Mouse (Mus musculus): Measurements from ENCODE around the gene 2010109A12Rik.

2010109A12Rik gene

DNA sequence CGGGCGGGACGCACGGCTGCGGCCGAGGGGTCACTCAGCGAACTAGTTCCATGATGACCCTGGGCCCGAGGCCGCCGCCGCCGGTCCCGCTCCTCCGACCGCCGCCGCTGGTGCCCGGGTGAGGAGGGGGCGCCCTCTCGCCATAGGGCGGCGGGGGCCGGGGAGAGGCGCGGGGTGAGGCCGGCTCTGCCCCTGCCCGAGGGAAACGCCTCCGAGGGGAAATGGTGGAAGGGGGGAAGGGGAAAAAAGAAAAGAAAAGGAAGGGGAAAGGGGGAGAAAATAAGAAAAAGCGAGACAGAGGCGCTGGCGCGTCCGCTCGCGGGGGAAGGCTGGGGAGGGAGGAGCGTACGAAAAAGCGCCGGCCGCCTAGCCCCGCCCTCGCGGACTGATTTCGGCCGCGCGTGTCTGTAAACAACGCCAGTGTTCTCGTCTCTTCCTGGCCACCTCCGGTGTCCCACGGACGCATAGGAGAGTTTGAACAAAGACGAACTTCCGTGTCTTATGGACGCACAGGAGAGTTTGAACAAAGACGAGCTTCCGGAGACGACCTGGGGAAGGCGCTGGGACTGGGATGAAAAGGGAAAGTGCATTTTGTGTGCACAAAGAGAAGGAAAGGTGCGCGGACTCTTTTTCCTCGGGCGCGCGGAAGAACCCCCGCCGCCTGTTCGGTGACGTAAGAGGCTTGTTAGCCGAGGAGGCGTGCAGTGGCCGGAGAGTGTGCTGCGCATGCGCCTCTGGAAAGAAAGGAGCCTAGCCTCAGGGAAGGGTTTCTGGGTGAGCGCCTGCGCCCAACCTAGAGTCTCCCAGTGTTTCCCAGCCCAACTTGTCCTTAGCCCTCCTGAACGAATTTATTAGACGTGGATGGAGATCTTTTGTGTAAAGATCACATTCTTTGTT is at the start of gene 2010109A12Rik, which contains the start of gene Ccni:
Gene 2010109A12Rik, plus strand, starts transcription at position 410 of the 897 bp plus-strand sequence.
Gene Ccni, minus strand, starts transcription at position 387 of the 897 bp plus-strand sequence.
- peak; percentile 98 for DNase-seq (ENCODE audit: low read depth, low spot score)

DNA sequence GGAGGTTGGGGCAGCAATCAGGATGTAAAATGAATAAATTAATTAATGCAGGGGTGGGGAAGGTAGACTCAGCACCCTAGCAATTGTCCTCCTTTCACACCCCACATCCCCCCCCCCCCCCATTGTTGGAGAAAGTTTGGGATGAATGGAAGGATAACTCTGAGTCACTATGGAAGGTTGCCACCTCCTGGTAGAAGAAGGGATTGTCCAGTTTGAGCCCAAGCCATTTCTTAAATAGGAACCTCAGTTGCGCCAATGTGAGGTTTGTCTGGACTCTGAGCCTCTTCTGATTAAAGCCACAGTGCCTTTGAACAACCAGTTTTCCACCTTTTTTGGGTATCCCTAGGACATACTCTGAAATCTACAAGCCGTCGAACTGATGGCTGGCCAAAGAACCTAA is 42.8 kb upstream of the 2010109A12Rik start:
- DNase-seq (ENCODE audit: low read depth, low spot score) = peak; percentile 53

DNA sequence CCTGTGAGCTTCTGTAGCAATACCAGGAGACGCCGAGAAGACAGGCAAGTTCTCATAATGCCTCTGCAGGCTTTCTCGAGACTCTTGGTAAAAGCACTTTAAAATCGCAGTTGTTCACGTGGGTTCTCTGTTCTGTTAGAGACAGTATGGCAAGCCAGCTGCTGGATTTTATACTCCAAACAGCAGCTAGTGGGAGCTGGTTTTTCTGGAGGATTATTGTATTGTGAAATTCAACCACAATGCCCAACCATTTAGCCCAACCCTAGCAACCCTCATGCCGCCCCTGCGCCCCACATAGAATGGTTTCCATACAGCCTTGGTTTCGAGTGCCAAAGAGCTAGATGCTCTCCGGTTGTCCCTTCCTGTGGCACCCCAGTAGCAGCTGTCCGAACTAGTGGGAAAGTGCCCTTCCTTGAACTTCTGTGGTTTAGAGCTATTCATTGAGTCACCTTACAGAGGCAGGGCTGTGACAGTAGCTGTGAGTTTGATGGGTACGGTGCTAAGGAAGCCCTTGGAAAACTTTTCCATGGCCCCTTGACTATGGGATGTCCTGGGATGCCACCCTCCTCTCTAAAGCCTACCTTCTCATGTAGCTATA is 38.3 kb upstream of the 2010109A12Rik start:
- peak; percentile 61 for DNase-seq (ENCODE audit: low read depth, low spot score)

DNA sequence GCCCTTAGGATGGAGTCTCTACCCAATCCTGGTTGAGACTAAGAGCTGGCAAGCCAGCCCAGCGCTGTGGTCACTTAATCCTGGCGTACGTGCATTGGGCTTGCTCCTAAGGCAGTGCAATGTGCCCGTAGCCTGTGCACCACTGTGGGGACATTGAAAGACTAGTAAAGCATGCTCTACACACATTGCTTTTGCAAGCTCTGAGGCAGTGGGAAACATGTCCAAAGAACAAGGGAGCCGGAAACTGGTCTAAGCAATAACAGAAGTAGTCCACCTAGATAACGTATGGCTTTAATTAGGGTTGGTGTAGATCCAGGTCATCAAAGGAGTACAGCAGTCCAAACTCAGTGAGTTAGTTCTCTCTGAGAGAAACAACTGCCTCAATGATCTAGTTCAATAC is 37.7 kb upstream of the 2010109A12Rik start:
- no peak for DNase-seq (ENCODE audit: low read depth, low spot score)

DNA sequence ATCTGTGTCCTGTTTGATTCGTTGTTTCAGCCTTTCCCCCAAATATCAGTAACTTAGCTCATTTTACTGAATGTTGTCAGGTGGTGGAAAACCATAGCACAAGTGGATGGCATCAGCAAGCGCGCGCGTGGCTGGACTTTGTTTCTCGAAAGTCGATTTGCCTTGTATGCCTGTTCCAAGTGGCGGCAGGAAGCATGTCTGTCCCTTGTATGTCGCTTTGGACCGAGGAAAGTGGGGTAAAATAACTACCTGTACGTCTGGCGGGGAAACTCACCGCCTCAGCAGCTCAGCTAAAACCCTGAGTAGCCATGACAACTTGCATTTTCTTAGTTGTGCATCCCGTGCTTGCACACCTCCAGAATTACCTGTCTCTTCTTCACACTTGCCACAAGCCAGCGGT is 34.9 kb upstream of the 2010109A12Rik start:
- DNase-seq (ENCODE audit: low read depth, low spot score) = no peak

DNA sequence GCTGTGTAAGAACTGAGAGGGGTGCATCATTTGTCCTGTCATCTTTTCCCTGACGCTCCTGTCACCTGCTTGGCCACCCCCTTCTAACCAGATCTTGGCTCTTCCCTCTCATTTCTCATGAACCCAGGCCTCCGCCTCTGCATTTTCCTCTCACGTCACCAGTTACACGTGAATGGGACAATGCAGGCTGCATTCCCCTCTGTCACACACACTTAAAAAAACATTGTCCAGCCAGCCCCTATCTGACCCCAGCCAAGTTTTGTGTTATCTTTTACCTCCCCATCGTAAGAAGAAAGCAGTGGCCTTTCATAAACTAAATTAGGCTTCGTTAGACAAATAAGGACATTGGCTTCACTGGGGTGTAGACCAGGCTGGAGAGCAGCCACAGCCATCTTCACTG is 33.8 kb upstream of the 2010109A12Rik start:
- DNase-seq (ENCODE audit: low read depth, low spot score) = no peak

DNA sequence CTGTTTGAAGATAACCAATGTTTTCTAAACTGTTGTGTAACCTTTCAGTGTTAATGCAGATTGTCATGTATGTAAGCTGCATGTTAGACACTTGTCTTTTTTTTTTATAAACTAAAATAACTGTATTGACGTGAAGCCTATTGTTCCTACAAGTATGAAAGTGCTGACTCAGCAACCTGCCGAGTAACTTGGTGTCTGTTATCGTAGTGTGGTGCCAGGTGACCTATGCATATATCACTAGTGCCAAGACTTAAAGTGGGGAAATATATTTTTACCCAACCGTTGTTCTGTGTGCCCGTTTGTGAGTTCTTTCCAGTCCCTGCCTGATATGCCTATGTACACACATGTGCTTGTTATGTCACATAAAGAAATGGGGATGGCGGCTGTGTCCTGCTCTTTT is 31.6 kb upstream of the 2010109A12Rik start:
- DNase-seq (ENCODE audit: low read depth, low spot score) = no peak

DNA sequence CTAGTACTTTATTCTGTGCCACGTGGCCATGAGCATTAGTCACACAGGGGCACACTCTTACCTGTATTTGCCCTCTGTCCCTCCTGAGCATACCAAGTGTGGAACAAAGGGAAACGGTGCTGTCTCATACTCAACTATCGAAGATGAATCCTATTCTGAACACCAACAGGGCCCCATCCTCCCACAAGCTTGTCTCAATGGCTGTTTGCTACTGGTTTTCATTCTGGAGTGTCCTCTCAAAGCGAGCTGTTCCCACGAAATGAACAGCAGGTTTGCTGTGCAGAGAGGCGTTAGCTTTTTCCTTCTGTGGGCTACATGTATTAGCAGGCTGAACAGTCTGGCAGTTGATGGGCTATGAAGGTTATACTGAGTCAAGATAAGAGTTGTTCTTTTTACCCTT is 27.7 kb upstream of the 2010109A12Rik start:
- DNase-seq (ENCODE audit: low read depth, low spot score) = no peak

DNA sequence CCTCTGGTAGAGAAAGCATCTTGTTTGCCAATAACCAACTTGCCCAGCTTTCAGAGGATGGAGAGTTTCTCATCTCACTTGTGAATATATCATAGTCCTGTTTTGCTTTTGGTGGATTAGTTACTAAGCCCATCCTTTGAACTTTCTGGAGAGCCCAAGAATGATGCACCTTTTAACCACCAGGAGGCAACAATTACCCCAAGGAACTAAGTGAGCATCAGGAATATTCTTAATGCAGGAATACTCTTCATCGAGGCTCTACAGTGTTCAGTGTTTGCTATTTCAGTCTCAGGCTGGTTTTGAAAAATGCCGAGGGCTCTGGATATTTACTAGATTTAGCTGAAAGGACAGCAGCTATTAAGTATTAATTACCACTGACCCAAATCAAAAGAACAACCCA is 26.1 kb upstream of the 2010109A12Rik start:
- peak; percentile 49 for DNase-seq (ENCODE audit: low read depth, low spot score)

DNA sequence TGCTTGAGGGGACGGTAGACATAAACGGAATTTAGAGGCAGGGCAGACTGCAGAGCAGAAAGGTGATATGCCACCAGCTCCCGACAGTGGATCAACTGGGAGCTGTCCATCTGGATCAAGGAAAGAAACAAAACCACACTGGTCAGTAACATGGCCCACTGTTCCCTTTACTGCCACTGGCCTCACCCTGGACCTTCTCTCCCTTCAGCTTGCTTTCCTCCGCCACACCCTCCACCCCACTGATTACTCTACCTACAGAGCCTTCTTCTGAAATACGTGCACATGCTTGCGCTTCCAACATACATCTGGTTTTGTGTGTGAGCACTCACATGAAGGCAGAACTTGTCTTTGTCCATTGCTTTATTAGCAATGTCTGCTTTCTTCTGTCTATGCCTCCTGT is 23.0 kb upstream of the 2010109A12Rik start:
- DNase-seq (ENCODE audit: low read depth, low spot score) = no peak

DNA sequence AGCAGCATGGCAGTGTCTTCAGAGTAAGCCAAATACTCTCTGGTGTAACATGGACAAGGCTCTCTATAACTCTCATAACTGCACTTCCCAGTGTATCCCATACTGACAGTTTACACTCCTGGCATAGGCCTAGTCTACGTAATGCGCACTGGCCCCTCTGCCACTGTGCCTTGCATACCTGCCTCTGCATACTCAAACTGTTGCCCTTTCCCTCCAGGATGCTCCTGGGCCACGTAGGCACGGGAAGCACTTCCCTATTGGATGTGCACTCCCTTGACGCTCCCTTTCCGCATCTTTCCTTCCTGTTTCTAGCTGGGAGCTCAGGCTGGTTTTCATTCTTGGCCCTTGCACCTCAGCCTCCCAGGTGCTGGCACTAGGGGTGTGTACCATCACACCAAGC is 21.8 kb upstream of the 2010109A12Rik start:
- DNase-seq (ENCODE audit: low read depth, low spot score) = no peak

DNA sequence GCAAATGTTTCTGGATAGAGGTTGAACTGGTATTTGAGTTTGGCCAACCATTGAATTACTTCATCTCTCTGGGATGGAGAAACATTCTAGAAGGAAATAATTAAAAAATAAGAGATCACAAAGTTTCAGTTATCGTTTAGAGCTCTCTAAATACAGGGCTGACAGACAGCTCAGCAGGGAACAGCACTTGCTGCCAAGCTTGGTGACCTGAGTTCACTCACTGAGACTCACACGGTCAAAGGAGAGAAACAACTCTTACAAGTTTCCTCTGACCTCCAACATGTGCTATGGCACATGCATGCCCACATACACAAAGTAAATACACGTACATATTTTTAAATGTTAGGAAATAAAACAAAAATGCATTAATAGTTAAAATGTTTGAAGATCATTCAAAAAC is 16.7 kb upstream of the 2010109A12Rik start:
- no peak for DNase-seq (ENCODE audit: low read depth, low spot score)

DNA sequence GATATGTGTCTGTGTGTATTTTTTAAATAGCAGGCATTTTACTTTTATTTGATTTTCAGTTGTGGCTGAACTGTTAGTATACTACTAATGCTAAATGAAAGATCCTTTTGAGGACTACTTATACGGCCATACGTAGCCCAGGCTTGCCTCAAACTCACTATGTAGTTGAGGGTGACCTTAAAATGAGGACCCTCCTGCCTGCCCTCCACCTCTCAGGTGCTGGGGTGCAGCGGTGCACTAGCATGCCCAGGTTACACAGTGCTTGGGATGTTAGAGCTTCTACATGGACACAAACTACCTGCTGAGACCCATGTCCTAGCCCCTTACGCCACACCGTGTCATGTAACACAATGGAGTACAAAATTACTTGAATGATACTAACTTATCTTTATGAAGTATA is 15.9 kb upstream of the 2010109A12Rik start:
- DNase-seq (ENCODE audit: low read depth, low spot score) = no peak

DNA sequence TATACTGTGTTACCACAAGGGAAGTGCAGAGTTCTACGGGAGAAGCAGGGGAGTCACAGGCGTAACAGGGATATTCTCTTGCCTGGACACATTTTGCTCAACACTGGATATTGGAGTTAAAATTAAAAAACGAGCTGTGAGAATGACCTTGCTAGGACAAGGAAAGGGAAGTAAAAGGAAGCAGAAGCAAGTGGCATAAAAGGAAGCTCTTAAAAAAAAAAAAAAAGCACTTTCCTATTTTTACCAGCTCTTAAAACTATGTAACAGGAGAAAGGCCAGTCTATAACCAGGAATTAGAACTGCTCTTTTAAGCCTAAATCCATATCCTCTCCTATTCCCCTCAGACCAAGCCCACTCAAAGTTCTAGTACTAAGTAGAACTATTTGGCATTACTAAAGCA is 8.1 kb upstream of the 2010109A12Rik start:
- DNase-seq (ENCODE audit: low read depth, low spot score) = no peak

DNA sequence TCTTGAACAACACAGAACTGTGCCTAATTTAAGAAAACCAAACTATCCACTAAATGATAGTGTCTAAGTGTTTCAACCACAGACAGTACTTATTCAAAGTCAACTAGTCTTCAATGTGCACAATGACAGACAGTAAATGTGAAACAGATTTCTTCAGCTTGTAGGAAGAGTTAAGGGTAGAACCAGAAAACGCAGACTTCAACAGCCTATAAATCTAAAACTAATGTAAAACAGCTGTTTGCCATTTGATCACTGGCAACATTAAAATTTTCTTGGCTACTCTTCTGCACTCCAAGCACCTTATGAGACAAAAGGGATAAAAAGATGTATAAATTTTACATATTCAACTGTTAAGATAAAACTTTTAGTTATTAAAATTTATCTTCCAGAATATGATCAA is 5.1 kb upstream of the 2010109A12Rik start:
- no peak for DNase-seq (ENCODE audit: low read depth, low spot score)

DNA sequence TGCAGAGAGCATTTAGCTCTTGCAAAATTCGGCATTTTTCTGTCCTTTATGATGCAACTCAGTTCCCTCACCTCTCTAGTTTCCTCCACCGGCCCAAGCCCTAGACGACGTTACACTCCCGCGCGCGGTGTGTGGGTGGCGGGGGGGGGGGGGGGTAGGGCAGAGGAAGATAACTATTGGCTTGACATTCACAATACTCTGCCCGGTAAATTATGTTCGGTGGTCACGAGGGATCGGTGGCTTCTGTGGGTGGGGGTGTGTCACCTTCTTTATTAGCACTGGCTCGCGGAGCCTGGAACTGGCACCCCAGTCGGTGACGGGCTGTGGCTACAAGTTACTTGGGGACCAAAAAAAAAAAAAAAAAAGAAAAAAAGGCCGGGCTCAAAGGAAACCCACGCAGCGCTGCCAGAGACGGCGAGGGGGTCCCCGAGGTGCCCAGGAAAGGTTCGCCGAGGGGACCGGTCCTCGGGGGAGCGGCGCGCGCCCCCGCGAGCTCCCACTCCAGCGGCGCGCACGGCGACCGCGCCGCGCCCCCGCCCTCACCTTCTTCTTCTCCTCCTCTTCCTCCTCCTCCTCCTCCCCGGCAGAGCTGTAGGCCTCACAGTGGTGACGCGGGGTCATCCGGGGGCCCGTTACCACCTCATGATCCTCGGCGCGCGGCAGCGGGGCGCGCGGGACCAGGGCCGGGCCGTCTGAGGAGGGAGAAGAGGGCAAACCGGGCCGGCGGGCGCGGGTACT is 778 bp upstream of the 2010109A12Rik start:
- peak; percentile 47 for DNase-seq (ENCODE audit: low read depth, low spot score)

DNA sequence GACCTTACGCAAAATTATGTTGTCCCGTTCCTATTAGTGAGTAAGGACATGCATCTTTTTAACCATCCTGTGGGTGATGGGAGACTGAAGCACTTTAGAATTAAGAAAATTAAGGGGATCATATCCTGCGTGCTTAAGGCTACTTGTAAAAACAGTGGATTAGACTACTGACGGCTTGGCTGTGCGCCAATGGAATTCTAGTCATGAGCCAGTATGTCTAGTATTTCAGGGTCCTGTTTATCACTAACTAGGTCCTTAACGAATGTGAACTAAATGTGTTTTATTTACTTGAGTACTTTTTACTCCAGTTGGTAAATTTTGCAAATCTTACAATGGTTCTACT is 659 bp downstream of the 2010109A12Rik start:
- no peak for DNase-seq (ENCODE audit: low read depth, low spot score)

DNA sequence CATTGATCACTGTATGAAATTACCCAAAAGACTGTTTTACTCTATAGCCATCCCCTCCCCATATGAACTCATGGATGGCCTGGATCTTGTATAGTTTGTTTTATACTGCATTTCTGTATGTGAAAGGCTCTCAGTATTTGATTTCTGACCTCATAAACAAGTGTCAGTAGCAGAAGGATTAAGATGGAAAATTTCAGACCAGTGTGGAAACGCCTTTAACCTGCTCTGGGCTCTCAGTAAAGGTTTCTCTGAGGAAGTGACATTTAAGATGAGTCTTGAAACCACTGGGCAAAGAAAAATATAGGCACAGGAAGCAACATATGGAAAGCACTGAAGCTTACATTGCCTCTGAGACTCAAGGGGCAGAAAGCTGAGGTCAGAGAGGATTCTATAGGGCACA is 1.2 kb downstream of the 2010109A12Rik start:
- DNase-seq (ENCODE audit: low read depth, low spot score) = no peak

DNA sequence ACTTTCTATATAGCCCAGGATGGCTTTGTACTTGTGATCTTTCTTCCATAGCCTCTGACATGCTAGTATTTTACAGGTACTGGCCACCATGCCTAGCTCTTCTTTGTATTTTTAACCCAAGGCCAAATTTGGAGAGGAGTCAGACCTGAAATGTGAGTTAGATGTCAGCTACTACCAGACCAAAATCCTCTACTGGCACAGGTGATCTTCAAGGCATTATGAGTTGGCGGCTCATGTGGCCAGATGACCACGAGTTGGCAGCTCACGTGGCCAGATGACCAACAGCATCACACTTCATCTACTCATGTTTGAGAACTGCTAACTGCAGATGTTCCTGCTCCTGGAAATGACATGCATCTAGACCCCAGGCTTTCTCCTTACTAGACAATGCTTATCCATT is 12.1 kb downstream of the 2010109A12Rik start:
- no peak for DNase-seq (ENCODE audit: low read depth, low spot score)

DNA sequence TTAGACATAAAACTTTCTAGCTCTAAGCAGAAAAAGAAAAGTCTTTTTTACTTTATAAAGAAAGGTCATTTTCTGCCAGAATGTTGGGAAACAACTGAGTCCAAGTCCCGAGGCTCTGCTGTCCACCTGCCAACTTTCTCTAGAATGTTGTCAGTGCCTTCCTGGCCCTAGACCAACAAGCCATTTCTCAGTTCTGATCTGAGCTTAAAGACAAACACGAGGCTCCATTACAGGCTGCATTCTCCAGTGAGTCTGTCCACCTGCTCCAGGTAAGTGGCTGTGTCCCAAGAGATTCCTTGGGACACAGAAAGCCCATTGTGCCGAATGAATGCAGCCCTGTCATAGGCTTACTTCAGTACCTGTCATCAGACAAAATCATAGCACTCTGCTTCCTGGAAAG is 15.3 kb downstream of the 2010109A12Rik start:
- no peak for DNase-seq (ENCODE audit: low read depth, low spot score)

DNA sequence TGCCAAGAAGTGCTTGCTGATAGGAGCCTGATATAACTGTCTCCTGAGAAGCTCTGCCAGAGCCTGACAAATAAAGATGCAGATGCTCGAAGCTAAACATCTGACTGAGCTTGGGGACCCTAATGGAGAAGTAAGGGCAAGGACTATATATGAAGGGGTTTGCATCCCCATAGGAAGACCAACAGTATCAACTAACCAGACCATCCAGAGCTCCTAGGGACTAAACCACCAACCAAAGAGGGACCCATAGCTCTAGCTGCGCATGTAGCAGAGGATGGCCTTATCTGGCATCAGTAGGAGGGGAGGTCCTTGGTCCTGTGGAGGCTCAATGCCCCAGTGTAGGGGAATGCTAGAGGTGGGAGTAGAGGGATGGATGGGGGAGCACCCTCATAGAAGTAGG is 18.2 kb downstream of the 2010109A12Rik start:
- DNase-seq (ENCODE audit: low read depth, low spot score) = no peak

DNA sequence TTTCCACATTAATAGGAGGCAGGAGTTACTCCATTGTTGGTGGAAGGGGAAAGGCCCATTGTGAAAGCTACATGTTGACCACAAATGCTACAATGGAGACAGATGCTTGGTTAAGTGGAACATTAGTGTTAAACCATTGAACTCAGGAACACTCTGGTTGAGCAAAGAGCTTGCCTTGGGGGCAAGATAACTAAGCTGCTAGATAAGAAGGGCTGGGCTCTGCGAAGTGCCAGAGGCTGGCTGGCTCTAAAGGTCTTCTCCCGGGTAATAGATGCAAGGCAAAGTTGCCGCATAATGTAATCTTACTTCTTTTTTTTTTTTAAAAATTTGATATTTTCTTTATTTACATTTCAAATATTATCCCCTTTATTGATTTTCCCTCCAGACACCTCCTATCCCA is 20.8 kb downstream of the 2010109A12Rik start:
- no peak for DNase-seq (ENCODE audit: low read depth, low spot score)

DNA sequence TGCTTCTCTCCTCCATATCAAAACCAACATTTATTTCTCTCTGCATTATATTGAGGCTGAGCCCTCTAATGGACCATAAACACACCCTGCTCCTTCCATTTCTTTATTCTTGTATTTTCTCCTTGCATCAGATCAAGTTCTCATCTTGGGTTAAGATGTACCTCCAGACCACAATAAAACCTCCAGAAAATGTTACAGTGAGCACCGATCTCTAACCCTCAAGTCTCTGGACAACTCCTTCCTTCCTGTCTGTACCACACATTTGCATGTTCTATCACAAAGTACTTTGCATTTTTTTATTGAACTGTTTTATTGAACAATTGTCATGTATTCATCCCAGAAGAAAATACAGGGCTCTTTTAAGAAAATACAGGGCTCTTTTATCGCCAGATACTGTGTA is 23.2 kb downstream of the 2010109A12Rik start:
- DNase-seq (ENCODE audit: low read depth, low spot score) = no peak

All from R1 (cell line).